Mouse (Mus musculus): ENCODE measurements around the gene Fsd1l. TPM values are rescaled to one million over a fixed set of nuclear protein-coding genes. Genes with fewer than 3 reads are reported as not detected.

Gene Fsd1l
- polyA plus RNA-seq, 1 experiment from 2014 or later: 27.7 TPM

DNA sequence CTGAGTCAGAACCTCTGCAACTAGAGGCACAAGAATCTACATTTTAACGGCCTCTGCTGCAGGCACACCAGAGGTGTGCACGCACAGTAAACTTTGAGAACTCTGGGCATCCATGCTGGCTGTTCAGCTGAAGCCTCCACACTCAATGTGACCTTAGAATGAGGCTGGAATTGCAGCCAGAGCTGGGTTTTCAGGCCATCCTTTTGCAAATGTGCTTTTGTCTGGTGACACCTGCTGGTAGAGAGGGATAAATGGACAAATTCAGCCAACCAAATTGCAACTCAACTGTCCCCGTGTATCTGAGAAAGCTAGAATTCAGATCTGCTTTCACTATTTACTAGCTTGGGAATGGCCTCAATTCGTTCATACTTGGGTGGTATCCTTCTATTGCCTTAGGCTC is 37.1 kb upstream of the Fsd1l start:
- H3K27ac ChIP-seq (ENCODE audit: low read depth, low read length): no peak overlapping the region
- H3K9ac ChIP-seq (ENCODE audit: low read length): no peak overlapping the region
- DNase-seq (ENCODE audit: low spot score): no peak
- no peaks in the 10 kb centered on the region for H3K27me3 ChIP-seq (ENCODE audit: control insufficient read depth, insufficient read depth, low read length)
- H3K4me1 ChIP-seq (replicated peaks; ENCODE audit: control insufficient read depth, insufficient read depth, low read length): no peaks in the 10 kb centered on the region
- H3K4me3 ChIP-seq (ENCODE audit: low read depth, low read length): no peak overlapping the region
- no peaks in the 10 kb centered on the region for H3K9me3 ChIP-seq (ENCODE audit: control insufficient read depth, low read length)
- ATAC-seq (replicated peaks; ENCODE audit: low FRiP score): no peak
- H3K4me2 ChIP-seq (ENCODE audit: low read depth, low read length, severe bottlenecking): no peak overlapping the region
- WGBS: 45% methylated on average over 4 of the region's 4 CpGs
- no peaks in the 10 kb centered on the region for H3K36me3 ChIP-seq (ENCODE audit: control insufficient read depth, insufficient read depth, low read length)

DNA sequence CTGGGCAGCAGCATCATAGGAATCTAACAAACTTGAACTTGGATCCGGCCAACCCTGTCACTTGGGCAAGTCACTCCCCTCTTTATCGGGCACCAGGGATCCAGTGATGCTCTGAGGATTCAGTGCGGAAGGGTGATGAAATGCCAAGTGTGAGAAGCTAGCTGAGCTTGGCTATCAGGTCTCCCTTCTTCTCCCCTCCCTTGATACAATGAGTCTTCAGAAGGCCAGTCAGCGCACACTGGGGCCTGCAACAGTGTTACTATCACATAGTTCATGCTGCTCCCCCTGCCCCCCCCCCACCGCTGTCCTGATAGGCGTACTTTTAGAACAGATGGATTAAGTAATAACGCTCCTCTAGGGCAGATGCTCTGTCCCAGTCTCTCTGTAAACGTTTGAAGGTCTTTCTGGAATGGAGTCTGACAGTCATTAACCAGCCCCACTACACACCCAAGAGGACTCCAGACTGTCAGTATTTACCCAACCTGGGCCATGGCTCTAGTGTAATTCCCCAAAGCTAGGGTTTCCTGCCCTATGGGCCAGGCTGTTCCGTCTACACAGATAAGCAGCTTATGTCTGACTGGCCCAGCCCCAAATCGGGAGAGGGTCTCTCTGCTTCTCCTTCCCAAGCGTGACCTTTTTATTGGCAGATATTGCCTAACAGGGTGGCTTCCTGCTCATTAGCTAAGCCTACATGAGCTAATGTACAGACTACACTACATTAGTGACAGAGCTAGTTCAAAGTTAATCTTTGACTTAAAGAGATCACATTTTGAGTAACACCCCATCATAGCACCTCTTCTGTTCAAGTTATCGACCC is 35.8 kb upstream of the Fsd1l start:
- H3K9ac ChIP-seq (ENCODE audit: low read length): no peak overlapping the region
- no peaks in the 10 kb centered on the region for H3K36me3 ChIP-seq (ENCODE audit: control insufficient read depth, insufficient read depth, low read length)
- no peak for ATAC-seq (replicated peaks; ENCODE audit: low FRiP score)
- DNase-seq (ENCODE audit: low spot score): no peak
- H3K4me2 ChIP-seq (ENCODE audit: low read depth, low read length, severe bottlenecking): no peak overlapping the region
- no peak overlapping the region for H3K4me3 ChIP-seq (ENCODE audit: low read depth, low read length)
- no peaks in the 10 kb centered on the region for H3K9me3 ChIP-seq (ENCODE audit: control insufficient read depth, low read length)
- H3K4me1 ChIP-seq (replicated peaks; ENCODE audit: control insufficient read depth, insufficient read depth, low read length): no peaks in the 10 kb centered on the region
- H3K27ac ChIP-seq (ENCODE audit: low read depth, low read length): no peak overlapping the region
- no peaks in the 10 kb centered on the region for H3K27me3 ChIP-seq (ENCODE audit: control insufficient read depth, insufficient read depth, low read length)
- WGBS: 82% methylated on average over 12 of the region's 12 CpGs

DNA sequence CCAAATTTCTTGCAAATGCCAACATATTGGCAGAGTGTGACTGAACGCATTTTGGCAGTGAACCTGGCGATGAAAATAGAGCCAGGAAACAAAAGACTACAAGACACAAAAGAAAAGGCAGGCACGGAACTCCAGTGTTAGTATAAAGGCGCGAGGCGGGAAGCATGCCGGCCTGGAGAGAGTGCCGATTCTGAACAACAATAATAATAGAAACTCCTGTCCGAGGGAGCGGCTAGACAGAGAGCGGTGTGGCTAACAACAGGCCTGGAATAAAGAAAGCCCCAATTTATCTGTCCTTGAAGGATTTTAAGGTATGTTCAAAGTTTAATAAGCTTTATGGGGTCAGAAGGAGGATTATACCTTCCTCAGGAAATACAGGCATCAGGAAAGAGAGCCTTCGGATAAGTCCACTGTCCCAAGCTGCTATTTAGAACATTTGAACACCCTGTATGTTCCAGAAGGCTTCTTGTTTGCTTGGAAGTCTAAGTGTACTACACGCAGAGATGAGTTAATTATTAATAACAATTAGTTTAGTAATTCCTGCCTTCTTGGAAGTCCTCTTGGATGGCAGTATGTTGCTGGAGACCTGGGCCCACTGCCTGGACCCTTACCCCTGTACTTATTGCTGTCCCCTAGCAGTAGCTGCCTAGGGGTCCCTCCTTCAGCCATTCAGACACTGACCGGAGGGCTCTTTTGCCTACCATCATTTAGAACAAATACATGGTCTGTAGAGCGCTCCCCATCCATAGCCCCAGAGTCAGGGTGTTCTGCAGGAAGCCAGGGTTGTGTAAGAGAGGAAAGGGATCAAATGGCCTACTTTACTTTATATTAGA is 35.0 kb upstream of the Fsd1l start:
- Histone ChIP-seq H3K27ac (ENCODE audit: low read depth, low read length) (no peak overlapping the region), H3K36me3 (ENCODE audit: control insufficient read depth, insufficient read depth, low read length) (no peaks in the 10 kb centered on the region), H3K4me1 (replicated peaks; ENCODE audit: control insufficient read depth, insufficient read depth, low read length) (no peaks in the 10 kb centered on the region), H3K9me3 (ENCODE audit: control insufficient read depth, low read length) (no peaks in the 10 kb centered on the region), H3K9ac (ENCODE audit: low read length) (no peak overlapping the region), H3K4me2 (ENCODE audit: low read depth, low read length, severe bottlenecking) (no peak overlapping the region), H3K4me3 (ENCODE audit: low read depth, low read length) (no peak overlapping the region), H3K27me3 (ENCODE audit: control insufficient read depth, insufficient read depth, low read length) (no peaks in the 10 kb centered on the region)
- DNase-seq (ENCODE audit: low spot score): no peak
- WGBS: 64% methylated on average over 15 of the region's 15 CpGs
- ATAC-seq (replicated peaks; ENCODE audit: low FRiP score): no peak

DNA sequence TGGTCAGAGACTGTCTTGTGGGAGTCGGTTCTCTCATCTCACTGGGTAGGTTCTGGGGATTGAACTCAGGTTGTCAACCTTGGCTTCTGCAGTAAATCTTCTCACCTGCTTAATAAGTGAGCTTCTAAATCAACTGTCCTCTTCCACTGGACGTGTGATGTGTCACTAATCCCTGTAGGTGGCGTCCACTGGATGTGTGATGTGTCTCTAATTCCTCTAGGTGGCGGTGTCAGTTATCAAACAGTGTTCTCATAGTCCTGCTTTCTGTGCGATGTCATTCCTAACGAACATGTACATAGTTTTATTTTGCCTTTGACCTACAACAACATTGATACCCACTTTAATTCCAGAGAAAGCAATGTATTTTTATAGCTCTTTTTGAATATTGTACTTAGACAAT is 30.8 kb upstream of the Fsd1l start:
- Histone ChIP-seq H3K4me1 (replicated peaks; ENCODE audit: control insufficient read depth, insufficient read depth, low read length) (no peaks in the 10 kb centered on the region), H3K27me3 (ENCODE audit: control insufficient read depth, insufficient read depth, low read length) (no peaks in the 10 kb centered on the region), H3K27ac (ENCODE audit: low read depth, low read length) (no peak overlapping the region), H3K4me2 (ENCODE audit: low read depth, low read length, severe bottlenecking) (no peak overlapping the region), H3K4me3 (ENCODE audit: low read depth, low read length) (no peak overlapping the region), H3K9me3 (ENCODE audit: control insufficient read depth, low read length) (no peaks in the 10 kb centered on the region), H3K9ac (ENCODE audit: low read length) (no peak overlapping the region), H3K36me3 (ENCODE audit: control insufficient read depth, insufficient read depth, low read length) (no peaks in the 10 kb centered on the region)
- 39% methylated on average over 6 of the region's 6 CpGs for WGBS
- ATAC-seq (replicated peaks; ENCODE audit: low FRiP score): no peak
- no peak for DNase-seq (ENCODE audit: low spot score)

DNA sequence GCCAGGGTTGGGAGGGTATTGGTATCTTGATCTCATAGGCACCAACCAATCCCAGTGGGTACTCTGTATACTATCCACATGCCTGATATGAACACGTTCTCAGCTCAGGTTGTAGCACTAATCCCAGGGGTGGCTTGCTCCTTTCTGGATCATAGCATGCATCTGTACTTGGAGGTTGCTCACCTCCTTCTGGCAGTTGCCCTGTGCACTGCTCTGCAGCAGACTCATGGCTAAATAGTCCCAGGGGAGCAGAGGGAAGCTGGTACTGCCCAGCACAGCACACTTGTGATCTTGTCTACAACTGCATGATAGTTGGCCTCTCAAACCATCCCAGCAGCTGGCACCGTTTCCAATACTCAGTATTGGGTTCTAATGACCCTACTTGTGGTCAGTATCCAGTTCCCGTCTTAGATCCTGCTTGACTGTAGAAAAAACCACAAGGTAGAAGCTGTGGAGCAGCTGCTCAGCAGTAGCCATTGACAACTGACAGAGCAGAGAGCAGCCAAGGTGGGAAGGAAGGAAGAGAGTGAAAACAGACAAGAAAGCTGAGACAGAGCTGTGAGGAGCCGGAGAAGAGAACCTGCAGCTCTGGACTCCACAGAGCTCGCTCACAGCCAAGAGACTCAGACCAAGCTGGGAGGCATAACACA is 16.6 kb upstream of the Fsd1l start:
- H3K4me3 ChIP-seq (ENCODE audit: low read depth, low read length): no peak overlapping the region
- H3K36me3 ChIP-seq (ENCODE audit: control insufficient read depth, insufficient read depth, low read length): no peaks in the 10 kb centered on the region
- no peak for DNase-seq (ENCODE audit: low spot score)
- no peak overlapping the region for H3K27ac ChIP-seq (ENCODE audit: low read depth, low read length)
- H3K4me1 ChIP-seq (replicated peaks; ENCODE audit: control insufficient read depth, insufficient read depth, low read length): no peaks in the 10 kb centered on the region
- no peak overlapping the region for H3K9ac ChIP-seq (ENCODE audit: low read length)
- no peak for ATAC-seq (replicated peaks; ENCODE audit: low FRiP score)
- no peak overlapping the region for H3K4me2 ChIP-seq (ENCODE audit: low read depth, low read length, severe bottlenecking)
- no peaks in the 10 kb centered on the region for H3K9me3 ChIP-seq (ENCODE audit: control insufficient read depth, low read length)
- WGBS: 92% methylated on average over 5 of the region's 5 CpGs
- H3K27me3 ChIP-seq (ENCODE audit: control insufficient read depth, insufficient read depth, low read length): no peaks in the 10 kb centered on the region

DNA sequence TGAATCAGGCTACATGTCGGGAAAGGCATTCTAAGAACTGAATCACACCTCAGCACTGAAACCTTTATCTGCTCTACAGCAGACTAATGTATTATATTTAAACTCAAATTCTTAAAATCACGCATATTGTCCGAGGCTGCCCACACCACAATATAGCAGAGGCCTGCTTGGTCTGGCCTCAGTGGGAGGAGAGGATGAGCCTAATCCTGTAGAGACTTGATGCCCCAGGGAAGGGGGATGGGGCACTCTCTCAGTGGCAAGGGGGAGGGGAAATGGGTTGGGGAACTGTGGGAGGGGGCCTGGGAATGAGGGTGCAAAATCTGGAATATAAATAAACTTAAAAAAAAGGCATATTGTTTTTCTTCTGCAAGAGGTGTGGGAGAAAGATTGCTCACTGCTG is 13.3 kb upstream of the Fsd1l start:
- Histone ChIP-seq H3K9me3 (ENCODE audit: control insufficient read depth, low read length) (no peaks in the 10 kb centered on the region), H3K4me3 (ENCODE audit: low read depth, low read length) (no peak overlapping the region), H3K4me2 (ENCODE audit: low read depth, low read length, severe bottlenecking) (no peak overlapping the region), H3K27ac (ENCODE audit: low read depth, low read length) (no peak overlapping the region), H3K4me1 (replicated peaks; ENCODE audit: control insufficient read depth, insufficient read depth, low read length) (no peaks in the 10 kb centered on the region), H3K9ac (ENCODE audit: low read length) (no peak overlapping the region), H3K36me3 (ENCODE audit: control insufficient read depth, insufficient read depth, low read length) (no peaks in the 10 kb centered on the region), H3K27me3 (ENCODE audit: control insufficient read depth, insufficient read depth, low read length) (no peaks in the 10 kb centered on the region)
- no peak for DNase-seq (ENCODE audit: low spot score)
- ATAC-seq (replicated peaks; ENCODE audit: low FRiP score): no peak
- WGBS: 35% methylated on average over 3 of the region's 3 CpGs

DNA sequence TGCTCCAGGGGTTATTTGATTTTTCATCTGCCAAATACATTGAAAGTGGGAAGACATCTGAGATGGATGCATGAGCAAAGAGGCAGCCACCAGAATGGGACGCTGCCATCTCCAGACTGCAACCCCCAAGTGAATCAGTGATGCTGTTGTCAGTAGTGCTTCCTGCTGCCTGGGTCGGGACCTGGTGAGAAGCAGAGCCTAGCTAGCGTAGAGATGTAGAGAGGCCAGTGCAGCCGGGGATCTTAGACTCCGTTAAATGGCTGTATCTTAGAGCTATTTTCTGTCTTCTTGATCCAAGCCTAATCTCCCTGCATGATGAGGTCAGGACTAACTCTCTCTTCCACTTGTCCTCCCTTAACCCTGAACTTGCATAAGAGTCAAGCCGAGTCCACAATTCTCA is 11.2 kb upstream of the Fsd1l start:
- Histone ChIP-seq H3K9me3 (ENCODE audit: control insufficient read depth, low read length) (no peaks in the 10 kb centered on the region), H3K36me3 (ENCODE audit: control insufficient read depth, insufficient read depth, low read length) (no peaks in the 10 kb centered on the region), H3K4me2 (ENCODE audit: low read depth, low read length, severe bottlenecking) (no peak overlapping the region), H3K4me1 (replicated peaks; ENCODE audit: control insufficient read depth, insufficient read depth, low read length) (peaks cover 3% of the 10 kb centered on the region; the same call in 1 of the 2 replicates), H3K27ac (ENCODE audit: low read depth, low read length) (no peak overlapping the region), H3K4me3 (ENCODE audit: low read depth, low read length) (no peak overlapping the region), H3K27me3 (ENCODE audit: control insufficient read depth, insufficient read depth, low read length) (no peaks in the 10 kb centered on the region), H3K9ac (ENCODE audit: low read length) (no peak overlapping the region)
- DNase-seq (ENCODE audit: low spot score): no peak
- 86% methylated on average over 6 of the region's 6 CpGs for WGBS
- no peak for ATAC-seq (replicated peaks; ENCODE audit: low FRiP score)

DNA sequence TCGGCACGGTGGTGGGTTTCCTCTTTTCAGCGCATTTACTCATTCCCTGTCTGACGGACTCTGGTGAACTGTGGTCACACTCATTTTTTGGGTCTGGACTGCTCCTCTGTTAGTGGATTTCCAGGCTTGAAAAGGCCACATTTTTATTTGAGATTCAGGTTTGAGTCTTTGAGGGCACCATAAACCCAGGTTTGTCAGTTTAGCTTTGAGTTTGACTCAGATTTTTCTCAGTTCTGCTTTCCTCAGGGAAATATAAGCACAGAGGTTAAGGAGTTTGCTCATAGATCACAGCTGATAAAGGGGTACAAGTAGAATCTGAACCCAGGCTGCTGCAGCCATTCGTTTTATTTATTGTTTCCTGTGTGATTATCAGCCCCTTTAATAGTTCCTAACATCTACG is 10.2 kb upstream of the Fsd1l start:
- Histone ChIP-seq H3K36me3 (ENCODE audit: control insufficient read depth, insufficient read depth, low read length) (no peaks in the 10 kb centered on the region), H3K9ac (ENCODE audit: low read length) (no peak overlapping the region), H3K4me2 (ENCODE audit: low read depth, low read length, severe bottlenecking) (no peak overlapping the region), H3K27me3 (ENCODE audit: control insufficient read depth, insufficient read depth, low read length) (no peaks in the 10 kb centered on the region), H3K27ac (ENCODE audit: low read depth, low read length) (no peak overlapping the region), H3K4me3 (ENCODE audit: low read depth, low read length) (no peak overlapping the region), H3K9me3 (ENCODE audit: control insufficient read depth, low read length) (no peaks in the 10 kb centered on the region), H3K4me1 (replicated peaks; ENCODE audit: control insufficient read depth, insufficient read depth, low read length) (peaks cover 3% of the 10 kb centered on the region; the same call in 1 of the 2 replicates)
- ATAC-seq (replicated peaks; ENCODE audit: low FRiP score): no peak
- WGBS: 82% methylated on average over 6 of the region's 6 CpGs
- no peak for DNase-seq (ENCODE audit: low spot score)

Data from forebrain, embryonic 11.5 days (tissue).